Mouse (Mus musculus): ENCODE results near the gene Mfap3l.
"Not testable (repeated sequence)": the region's sequence is repeated elsewhere in the genome, so short reads cannot be mapped to it uniquely, and the experiment has no call there.

Gene Mfap3l

GRCm38 (mm10) chr8:60643416-60644020, 10.9 kb downstream of the Mfap3l start:
- Histone ChIP-seq H3K4me1 (replicated peaks; ENCODE audit: low read depth, low read length) (peaks cover 9% of the 10 kb centered on the region), H3K36me3 (ENCODE audit: insufficient read depth, low read length) (no peaks in the 10 kb centered on the region)
- TF ChIP-seq NANOG (IDR thresholded peaks at IDR 0.05; ENCODE audit: borderline replicate concordance, low read length) (no peak), CTCF (conservative IDR thresholded peaks at IDR 0.05; ENCODE audit: low read length) (no peak), POU5F1 (IDR thresholded peaks at IDR 0.05; ENCODE audit: borderline replicate concordance, low read length) (no peak)

GRCm38 (mm10) chr8:60645164-60645563, 12.5 kb downstream of the Mfap3l start:
- Histone ChIP-seq H3K4me3 (replicated peaks; ENCODE audit: low read length) (no peak overlapping the region), H3K4me1 (replicated peaks; ENCODE audit: low read depth, low read length) (peaks cover 5% of the 10 kb centered on the region; the same call in 1 of the 2 replicates), H3K27me3 (ENCODE audit: insufficient read depth, low read length) (0 out of 2 replicates have a peak, but pooled peaks cover 2% of the 10 kb centered on the region), H3K36me3 (ENCODE audit: insufficient read depth, low read length) (no peaks in the 10 kb centered on the region), H3K9me3 (ENCODE audit: low read length) (no peaks in the 10 kb centered on the region)
- no peak for TF ChIP-seq CTCF (conservative IDR thresholded peaks at IDR 0.05; ENCODE audit: low read length)
- TF ChIP-seq POU5F1 (IDR thresholded peaks at IDR 0.05; ENCODE audit: borderline replicate concordance, low read length) = no peak
- TF ChIP-seq NANOG (IDR thresholded peaks at IDR 0.05; ENCODE audit: borderline replicate concordance, low read length) = no peak

More at GRCm38 (mm10) chr8:60643416-60644020, 10.9 kb downstream of the Mfap3l start:
- no peaks in the 10 kb centered on the region for H3K9me3 ChIP-seq (ENCODE audit: low read length)
- H3K4me3 ChIP-seq (replicated peaks; ENCODE audit: low read length) = no peak overlapping the region
- H3K27me3 ChIP-seq (ENCODE audit: insufficient read depth, low read length) = 0 out of 2 replicates have a peak, but pooled peaks cover 7% of the 10 kb centered on the region

- no peaks in the 10 kb centered on the region for H3K36me3 ChIP-seq (ENCODE audit: insufficient read depth, low read length)
- TF ChIP-seq POU5F1 (IDR thresholded peaks at IDR 0.05; ENCODE audit: borderline replicate concordance, low read length) (no peak), NANOG (IDR thresholded peaks at IDR 0.05; ENCODE audit: borderline replicate concordance, low read length) (no peak), CTCF (conservative IDR thresholded peaks at IDR 0.05; ENCODE audit: low read length) (no peak)
- no peaks in the 10 kb centered on the region for H3K4me1 ChIP-seq (replicated peaks; ENCODE audit: low read depth, low read length)
- H3K4me3 ChIP-seq (replicated peaks; ENCODE audit: low read length) = no peak overlapping the region
- H3K9me3 ChIP-seq (ENCODE audit: low read length) = no peaks in the 10 kb centered on the region
- no peaks in the 10 kb centered on the region for H3K27me3 ChIP-seq (ENCODE audit: insufficient read depth, low read length)
Measured at GRCm38 (mm10) chr8:60645911-60646310, 13.3 kb downstream of the Mfap3l start.

- TF ChIP-seq CTCF (conservative IDR thresholded peaks at IDR 0.05; ENCODE audit: low read length) = no peak
- no peak for TF ChIP-seq NANOG (IDR thresholded peaks at IDR 0.05; ENCODE audit: borderline replicate concordance, low read length)
- TF ChIP-seq POU5F1 (IDR thresholded peaks at IDR 0.05; ENCODE audit: borderline replicate concordance, low read length) = no peak
- H3K9me3 ChIP-seq (ENCODE audit: low read length) = no peaks in the 10 kb centered on the region
Measured at GRCm38 (mm10) chr8:60647291-60647690, 14.7 kb downstream of the Mfap3l start.

GRCm38 (mm10) chr8:60649081-60649480, 16.5 kb downstream of the Mfap3l start:
- Histone ChIP-seq H3K4me1 (replicated peaks; ENCODE audit: low read depth, low read length) (no peaks in the 10 kb centered on the region), H3K27me3 (ENCODE audit: insufficient read depth, low read length) (no peaks in the 10 kb centered on the region), H3K9me3 (ENCODE audit: low read length) (peaks cover 5% of the 10 kb centered on the region; the same call in 1 of the 2 replicates), H3K36me3 (ENCODE audit: insufficient read depth, low read length) (no peaks in the 10 kb centered on the region), H3K4me3 (replicated peaks; ENCODE audit: low read length) (no peak overlapping the region)
- no peak for TF ChIP-seq POU5F1 (IDR thresholded peaks at IDR 0.05; ENCODE audit: borderline replicate concordance, low read length)
- TF ChIP-seq NANOG (IDR thresholded peaks at IDR 0.05; ENCODE audit: borderline replicate concordance, low read length) = no peak
- no peak for TF ChIP-seq CTCF (conservative IDR thresholded peaks at IDR 0.05; ENCODE audit: low read length)

More at GRCm38 (mm10) chr8:60647291-60647690, 14.7 kb downstream of the Mfap3l start:
- Histone ChIP-seq H3K36me3 (ENCODE audit: insufficient read depth, low read length) (no peaks in the 10 kb centered on the region), H3K27me3 (ENCODE audit: insufficient read depth, low read length) (no peaks in the 10 kb centered on the region), H3K4me1 (replicated peaks; ENCODE audit: low read depth, low read length) (no peaks in the 10 kb centered on the region), H3K4me3 (replicated peaks; ENCODE audit: low read length) (no peak overlapping the region)

GRCm38 (mm10) chr8:60650119-60650518, 17.5 kb downstream of the Mfap3l start:
- Histone ChIP-seq H3K9me3 (ENCODE audit: low read length) (peaks cover 7% of the 10 kb centered on the region; the same call in 1 of the 2 replicates), H3K36me3 (ENCODE audit: insufficient read depth, low read length) (no peaks in the 10 kb centered on the region), H3K27me3 (ENCODE audit: insufficient read depth, low read length) (no peaks in the 10 kb centered on the region), H3K4me3 (replicated peaks; ENCODE audit: low read length) (no peak overlapping the region), H3K4me1 (replicated peaks; ENCODE audit: low read depth, low read length) (no peaks in the 10 kb centered on the region)
- TF ChIP-seq POU5F1 (IDR thresholded peaks at IDR 0.05; ENCODE audit: borderline replicate concordance, low read length) (no peak), NANOG (IDR thresholded peaks at IDR 0.05; ENCODE audit: borderline replicate concordance, low read length) (no peak), CTCF (conservative IDR thresholded peaks at IDR 0.05; ENCODE audit: low read length) (no peak)

- TF ChIP-seq POU5F1 (IDR thresholded peaks at IDR 0.05; ENCODE audit: borderline replicate concordance, low read length) (no peak), NANOG (IDR thresholded peaks at IDR 0.05; ENCODE audit: borderline replicate concordance, low read length) (no peak), CTCF (conservative IDR thresholded peaks at IDR 0.05; ENCODE audit: low read length) (no peak)
- peaks cover 41% of the 10 kb centered on the region for H3K4me1 ChIP-seq (replicated peaks; ENCODE audit: low read depth, low read length)
- H3K36me3 ChIP-seq (ENCODE audit: insufficient read depth, low read length) = no peaks in the 10 kb centered on the region
- no peak overlapping the region for H3K4me3 ChIP-seq (replicated peaks; ENCODE audit: low read length)
- H3K9me3 ChIP-seq (ENCODE audit: low read length) = peaks cover 7% of the 10 kb centered on the region; the same call in 1 of the 2 replicates
- no peaks in the 10 kb centered on the region for H3K27me3 ChIP-seq (ENCODE audit: insufficient read depth, low read length)
Measured at GRCm38 (mm10) chr8:60657425-60658113, 24.9 kb downstream of the Mfap3l start.

GRCm38 (mm10) chr8:60658114-60658500, 25.5 kb downstream of the Mfap3l start:
- TF ChIP-seq NANOG (IDR thresholded peaks at IDR 0.05; ENCODE audit: borderline replicate concordance, low read length) (no peak), CTCF (conservative IDR thresholded peaks at IDR 0.05; ENCODE audit: low read length) (no peak), POU5F1 (IDR thresholded peaks at IDR 0.05; ENCODE audit: borderline replicate concordance, low read length) (no peak)
- no peaks in the 10 kb centered on the region for H3K27me3 ChIP-seq (ENCODE audit: insufficient read depth, low read length)
- peaks cover 7% of the 10 kb centered on the region; the same call in 1 of the 2 replicates for H3K9me3 ChIP-seq (ENCODE audit: low read length)

GRCm38 (mm10) chr8:60658686-60659085, 26.1 kb downstream of the Mfap3l start:
- peaks cover 47% of the 10 kb centered on the region for H3K4me1 ChIP-seq (replicated peaks; ENCODE audit: low read depth, low read length)
- not testable (repeated sequence) for H3K4me3 ChIP-seq (replicated peaks; ENCODE audit: low read length); H3K27me3 ChIP-seq (ENCODE audit: insufficient read depth, low read length); H3K9me3 ChIP-seq (ENCODE audit: low read length); H3K36me3 ChIP-seq (ENCODE audit: insufficient read depth, low read length)

More at GRCm38 (mm10) chr8:60658114-60658500, 25.5 kb downstream of the Mfap3l start:
- Histone ChIP-seq H3K4me1 (replicated peaks; ENCODE audit: low read depth, low read length) (peaks cover 42% of the 10 kb centered on the region), H3K4me3 (replicated peaks; ENCODE audit: low read length) (no peak overlapping the region), H3K36me3 (ENCODE audit: insufficient read depth, low read length) (no peaks in the 10 kb centered on the region)
